Mouse (Mus musculus): ENCODE data around the gene Hoxa10. TPM values are rescaled to one million over a fixed set of nuclear protein-coding genes. Genes with fewer than 3 reads are reported as not detected.

Hoxa10 gene
- polyA plus RNA-seq, 1 experiment from 2014 or later = 7.8 TPM

DNA sequence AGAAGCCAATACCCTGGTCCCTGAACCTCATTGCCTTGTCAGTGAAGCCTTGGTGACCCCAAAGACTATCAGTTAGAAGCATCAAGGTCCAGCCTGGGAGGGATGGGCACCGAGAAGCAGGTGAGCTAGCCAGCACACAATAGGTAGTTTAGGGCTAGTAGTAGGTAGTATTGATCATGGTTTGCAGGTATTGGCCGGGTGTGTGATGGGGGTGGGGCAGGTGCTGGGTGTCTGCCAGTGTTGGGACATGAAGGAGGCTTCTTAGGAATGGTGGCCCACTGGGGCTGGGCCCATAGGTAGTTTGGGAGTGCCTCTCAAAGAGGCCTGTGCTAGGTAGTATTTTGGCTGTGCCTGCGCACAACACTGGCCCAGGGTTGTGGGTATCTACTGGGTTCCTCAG lies 25.6 kb downstream of the Hoxa10 start:
- no peak for ATAC-seq
- WGBS = 46% methylated on average over 3 of the region's 3 CpGs
- H3K4me3 ChIP-seq (ENCODE audit: low read depth, low read length) = no peak overlapping the region
- peaks cover 93% of the 10 kb centered on the region for H3K27me3 ChIP-seq (replicated peaks; ENCODE audit: control insufficient read depth, insufficient read depth, low read length)
- H3K4me2 ChIP-seq (replicated peaks; ENCODE audit: low read depth) = no peak overlapping the region
- no peaks in the 10 kb centered on the region for H3K4me1 ChIP-seq (replicated peaks; ENCODE audit: control insufficient read depth, insufficient read depth, low read length)
- no peak overlapping the region for H3K9ac ChIP-seq (ENCODE audit: low read depth, low read length)
- no peaks in the 10 kb centered on the region for H3K36me3 ChIP-seq (ENCODE audit: control insufficient read depth, insufficient read depth)
- no peak for TF ChIP-seq CTCF (IDR thresholded peaks at IDR 0.05; ENCODE audit: low read depth)
- no peaks in the 10 kb centered on the region for H3K9me3 ChIP-seq (ENCODE audit: control insufficient read depth)
- no peak overlapping the region for H3K27ac ChIP-seq (ENCODE audit: low read depth, low read length)

- H3K4me1 ChIP-seq (replicated peaks; ENCODE audit: control insufficient read depth, insufficient read depth, low read length) = no peaks in the 10 kb centered on the region
- no peaks in the 10 kb centered on the region for H3K36me3 ChIP-seq (ENCODE audit: control insufficient read depth, insufficient read depth)
- no peak overlapping the region for H3K4me2 ChIP-seq (replicated peaks; ENCODE audit: low read depth)
- H3K27ac ChIP-seq (ENCODE audit: low read depth, low read length) = no peak overlapping the region
- 37% methylated on average over 5 of the region's 5 CpGs for WGBS
- no peak for ATAC-seq
- H3K9me3 ChIP-seq (ENCODE audit: control insufficient read depth) = no peaks in the 10 kb centered on the region
- no peak for TF ChIP-seq CTCF (IDR thresholded peaks at IDR 0.05; ENCODE audit: low read depth)
- H3K27me3 ChIP-seq (replicated peaks; ENCODE audit: control insufficient read depth, insufficient read depth, low read length) = peaks cover 95% of the 10 kb centered on the region
- H3K4me3 ChIP-seq (ENCODE audit: low read depth, low read length) = no peak overlapping the region
- no peak overlapping the region for H3K9ac ChIP-seq (ENCODE audit: low read depth, low read length)
Observed at GRCm38 (mm10) chr6:52214271-52214670, 26.4 kb downstream of the Hoxa10 start.

- no peaks in the 10 kb centered on the region for H3K4me1 ChIP-seq (replicated peaks; ENCODE audit: control insufficient read depth, insufficient read depth, low read length)
- TF ChIP-seq CTCF (IDR thresholded peaks at IDR 0.05; ENCODE audit: low read depth) = no peak
- 14% methylated on average over 38 of the region's 38 CpGs for WGBS
- peak; percentile 16; the same call in 1 of the 2 replicates for ATAC-seq
- H3K4me2 ChIP-seq (replicated peaks; ENCODE audit: low read depth) = peak within 1 kb of the TSS; percentile 66
- H3K4me3 ChIP-seq (ENCODE audit: low read depth, low read length) = peak within 1 kb of the TSS; percentile 52
- peak within 1 kb of the TSS; percentile 54 for H3K9ac ChIP-seq (ENCODE audit: low read depth, low read length)
- no peaks in the 10 kb centered on the region for H3K9me3 ChIP-seq (ENCODE audit: control insufficient read depth)
- H3K27me3 ChIP-seq (replicated peaks; ENCODE audit: control insufficient read depth, insufficient read depth, low read length) = peaks cover 95% of the 10 kb centered on the region
- peak within 1 kb of the TSS; percentile 69 for H3K27ac ChIP-seq (ENCODE audit: low read depth, low read length)
- H3K36me3 ChIP-seq (ENCODE audit: control insufficient read depth, insufficient read depth) = no peaks in the 10 kb centered on the region
Observed at GRCm38 (mm10) chr6:52213119-52213986, 27.3 kb downstream of the Hoxa10 start, which contains the start of the genes Hoxa3 and Gm28308. Gene Hoxa3, minus strand, starts transcription at chr6:52213336. Gene Gm28308, minus strand, starts transcription at chr6:52213339.

GRCm38 (mm10) chr6:52212556-52213118 lies 28.0 kb downstream of the Hoxa10 start:
- TF ChIP-seq CTCF (IDR thresholded peaks at IDR 0.05; ENCODE audit: low read depth) = no peak
- H3K27ac ChIP-seq (ENCODE audit: low read depth, low read length) = peak overlapping the region; percentile 69
- no peaks in the 10 kb centered on the region for H3K4me1 ChIP-seq (replicated peaks; ENCODE audit: control insufficient read depth, insufficient read depth, low read length)
- no peak for ATAC-seq
- H3K4me2 ChIP-seq (replicated peaks; ENCODE audit: low read depth) = peak overlapping the region; percentile 66
- H3K27me3 ChIP-seq (replicated peaks; ENCODE audit: control insufficient read depth, insufficient read depth, low read length) = peaks cover 93% of the 10 kb centered on the region
- H3K9ac ChIP-seq (ENCODE audit: low read depth, low read length) = peak overlapping the region; percentile 54
- H3K9me3 ChIP-seq (ENCODE audit: control insufficient read depth) = no peaks in the 10 kb centered on the region
- WGBS = 6% methylated on average over 22 of the region's 22 CpGs
- H3K36me3 ChIP-seq (ENCODE audit: control insufficient read depth, insufficient read depth) = no peaks in the 10 kb centered on the region
- H3K4me3 ChIP-seq (ENCODE audit: low read depth, low read length) = peak overlapping the region; percentile 52

DNA sequence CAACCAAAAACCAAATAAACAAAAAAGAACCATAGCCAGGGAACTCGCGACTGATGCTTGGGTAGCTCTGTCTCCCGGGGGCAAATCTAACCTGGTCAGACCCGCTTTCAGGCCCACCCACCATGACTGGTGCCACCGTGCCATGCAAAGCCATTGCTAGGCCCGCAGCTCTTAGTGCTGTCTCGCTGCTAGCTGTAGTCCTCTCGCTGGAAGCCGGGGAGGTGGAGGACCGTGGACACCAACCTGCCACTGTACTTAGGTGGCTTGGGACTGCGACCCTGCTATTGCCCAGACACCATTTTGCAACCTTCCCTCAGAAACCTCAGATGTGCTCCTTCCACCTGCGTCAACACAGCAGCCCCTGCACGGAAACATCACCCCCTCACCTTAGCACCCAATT lies 28.7 kb downstream of the Hoxa10 start:
- Histone ChIP-seq H3K9ac (ENCODE audit: low read depth, low read length) (peak overlapping the region; percentile 41; the same call in 1 of the 2 replicates), H3K4me3 (ENCODE audit: low read depth, low read length) (peak overlapping the region; percentile 52), H3K9me3 (ENCODE audit: control insufficient read depth) (no peaks in the 10 kb centered on the region), H3K4me2 (replicated peaks; ENCODE audit: low read depth) (peak overlapping the region; percentile 66), H3K27ac (ENCODE audit: low read depth, low read length) (0 out of 2 replicates have a peak overlapping the region, but pooled peaks have one; percentile 6), H3K4me1 (replicated peaks; ENCODE audit: control insufficient read depth, insufficient read depth, low read length) (no peaks in the 10 kb centered on the region), H3K27me3 (replicated peaks; ENCODE audit: control insufficient read depth, insufficient read depth, low read length) (peaks cover 91% of the 10 kb centered on the region), H3K36me3 (ENCODE audit: control insufficient read depth, insufficient read depth) (no peaks in the 10 kb centered on the region)
- no peak for TF ChIP-seq CTCF (IDR thresholded peaks at IDR 0.05; ENCODE audit: low read depth)
- 5% methylated on average over 13 of the region's 13 CpGs for WGBS
- ATAC-seq = no peak

DNA sequence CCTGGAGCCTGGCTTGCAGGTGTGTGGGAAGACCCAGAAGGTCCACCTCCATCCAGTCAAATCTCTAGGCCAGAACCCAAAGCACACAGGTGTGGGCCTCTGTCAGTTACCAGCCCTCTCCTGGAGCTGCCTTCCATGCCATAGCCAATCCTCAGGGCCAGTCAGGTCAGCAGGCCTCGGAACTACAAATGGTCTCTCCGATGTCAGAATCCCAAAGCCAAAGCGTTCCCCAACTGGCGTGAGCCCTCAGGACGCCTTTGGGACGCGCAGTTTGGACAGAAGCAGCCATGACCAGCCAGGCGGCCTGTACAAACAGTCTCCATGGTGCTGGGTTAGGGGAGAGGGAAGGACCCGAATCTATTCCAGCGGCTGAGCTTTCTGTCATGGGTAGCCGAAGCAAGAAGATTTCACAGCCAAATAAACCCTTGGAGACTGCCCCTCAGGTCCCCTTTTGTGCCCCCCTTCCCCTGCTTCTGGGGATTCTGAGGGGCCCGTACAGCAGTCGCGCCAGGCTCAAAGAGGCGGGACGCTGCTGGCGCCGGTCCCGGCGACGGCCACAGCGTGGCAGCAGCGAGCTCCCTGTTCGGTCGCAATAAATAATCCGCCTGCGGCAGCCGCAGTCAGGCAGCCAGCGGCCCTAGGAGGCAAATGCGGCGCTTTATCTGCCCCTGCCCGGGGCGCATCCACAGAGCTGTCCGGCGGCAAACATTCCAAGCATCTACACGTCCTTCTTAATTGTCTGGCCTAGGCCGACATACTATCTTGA lies 29.3 kb downstream of the Hoxa10 start:
- H3K36me3 ChIP-seq (ENCODE audit: control insufficient read depth, insufficient read depth) = no peaks in the 10 kb centered on the region
- 4% methylated on average over 37 of the region's 37 CpGs for WGBS
- ATAC-seq = peak; percentile 54
- H3K4me2 ChIP-seq (replicated peaks; ENCODE audit: low read depth) = peak overlapping the region; percentile 66
- peak overlapping the region; percentile 41 for H3K9ac ChIP-seq (ENCODE audit: low read depth, low read length)
- TF ChIP-seq CTCF (IDR thresholded peaks at IDR 0.05; ENCODE audit: low read depth) = peak; percentile 86
- no peaks in the 10 kb centered on the region for H3K9me3 ChIP-seq (ENCODE audit: control insufficient read depth)
- peak overlapping the region; percentile 52 for H3K4me3 ChIP-seq (ENCODE audit: low read depth, low read length)
- H3K27ac ChIP-seq (ENCODE audit: low read depth, low read length) = no peak overlapping the region
- H3K4me1 ChIP-seq (replicated peaks; ENCODE audit: control insufficient read depth, insufficient read depth, low read length) = no peaks in the 10 kb centered on the region
- H3K27me3 ChIP-seq (replicated peaks; ENCODE audit: control insufficient read depth, insufficient read depth, low read length) = peaks cover 91% of the 10 kb centered on the region

Data from intestine, postnatal 0 days (tissue).